Mouse (Mus musculus): ENCODE results near the gene Hmces. TPM values are rescaled to one million over a fixed set of nuclear protein-coding genes. Genes with fewer than 3 reads are reported as not detected.
"Not testable (repeated sequence)": the region's sequence is repeated elsewhere in the genome, so short reads cannot be mapped to it uniquely, and the experiment has no call there.

Gene Hmces
- polyA plus RNA-seq, 1 experiment, result 20.3 TPM

DNA sequence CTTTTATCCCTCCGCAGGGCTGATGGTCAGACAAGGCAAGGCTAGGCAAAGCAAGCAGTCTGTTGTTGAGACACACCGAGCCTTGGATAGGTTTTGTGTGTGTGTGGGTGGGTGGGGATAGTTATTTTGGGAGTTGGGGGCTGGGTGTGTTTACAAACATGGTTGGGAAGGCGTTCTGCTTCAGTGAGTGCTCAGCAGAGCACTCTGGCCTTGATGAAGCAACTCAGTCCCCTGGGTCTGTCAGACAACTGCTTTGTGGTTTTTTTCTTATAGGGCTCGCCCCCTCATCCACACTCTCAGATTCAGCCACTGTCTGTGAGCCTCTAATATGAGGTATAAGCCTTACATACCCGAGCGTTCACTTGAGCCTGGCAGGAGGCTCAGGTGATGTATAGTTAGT, 2.2 kb upstream of the Hmces start:
- WGBS, result 82% methylated on average over 6 of the region's 6 CpGs
- DNase-seq (ENCODE audit: low read depth, low spot score), result no peak

DNA sequence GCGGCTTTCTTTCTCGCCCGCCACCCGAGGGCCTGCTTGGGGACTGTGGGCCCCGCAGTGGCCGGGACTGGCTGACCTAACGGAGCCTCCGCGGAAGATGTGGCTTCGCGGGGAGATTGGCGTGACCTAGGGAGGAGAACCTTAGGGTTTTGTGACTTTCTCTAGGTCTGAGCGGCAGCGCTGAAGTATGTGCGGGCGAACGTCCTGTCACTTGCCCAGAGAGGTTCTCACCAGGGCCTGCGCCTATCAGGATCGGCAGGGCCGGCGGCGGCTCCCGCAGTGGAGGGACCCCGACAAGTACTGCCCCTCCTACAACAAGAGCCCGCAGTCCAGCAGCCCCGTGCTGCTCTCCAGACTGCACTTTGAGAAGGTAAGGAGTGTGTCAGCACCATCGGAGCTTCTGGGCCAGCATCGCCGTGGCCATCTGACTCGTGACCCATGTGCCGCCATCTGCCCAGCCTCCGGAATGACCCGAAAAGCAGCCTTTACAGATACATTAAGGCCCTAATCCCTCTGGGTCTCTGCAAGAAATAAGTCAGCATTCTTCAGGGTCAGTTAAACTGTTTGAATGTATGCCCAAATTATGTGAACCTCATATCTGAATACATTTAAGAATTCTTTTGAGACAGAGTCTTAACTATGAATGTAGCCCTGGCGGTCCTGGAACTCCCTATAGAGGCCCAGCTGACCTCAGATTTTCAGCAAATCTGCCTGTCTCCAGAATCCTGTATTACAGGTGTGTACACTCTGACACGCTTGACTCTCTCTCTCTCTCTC, 779 bp downstream of the Hmces start:
- no peak for DNase-seq (ENCODE audit: low read depth, low spot score)
- WGBS, result 7% methylated on average over 35 of the region's 35 CpGs

DNA sequence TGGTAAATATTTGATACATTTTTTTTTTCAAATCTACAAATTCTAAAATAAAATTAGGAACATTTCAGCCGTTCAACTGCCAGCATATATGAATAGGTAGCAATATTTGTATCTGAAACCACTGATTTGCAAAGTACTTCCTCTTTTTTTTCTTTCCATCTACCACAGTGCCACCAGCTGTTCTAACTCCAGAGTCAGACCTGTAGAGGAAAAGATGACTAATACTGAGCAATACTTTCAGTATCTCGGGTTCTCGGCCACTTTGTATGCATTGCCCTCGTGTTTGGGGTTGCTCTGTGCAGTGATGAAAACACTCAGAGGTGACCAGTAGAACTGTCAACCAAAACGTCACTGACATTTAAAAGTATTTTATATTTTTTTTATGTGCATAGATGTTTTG, 2.2 kb downstream of the Hmces start:
- DNase-seq (ENCODE audit: low read depth, low spot score), result no peak
- 58% methylated on average over 5 of the region's 5 CpGs for WGBS

DNA sequence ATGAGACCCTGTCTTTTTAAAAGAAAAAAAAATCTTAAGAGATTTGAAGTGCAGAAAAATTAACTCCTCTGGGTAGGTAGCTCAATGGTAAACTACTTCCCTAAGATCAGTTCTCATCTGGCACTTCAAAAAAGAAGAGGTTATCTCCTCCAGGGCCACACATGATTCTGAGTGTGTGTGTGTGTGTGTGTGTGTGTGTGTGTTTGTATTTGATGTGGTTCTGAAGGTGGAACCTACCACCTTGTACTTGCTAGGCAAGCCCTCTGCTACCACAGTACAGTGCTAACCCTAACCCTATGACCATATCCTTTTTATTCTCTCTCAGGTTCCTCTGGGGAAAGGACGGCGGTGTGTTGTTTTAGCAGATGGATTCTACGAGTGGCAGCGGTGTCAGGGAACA, 7.5 kb downstream of the Hmces start:
- no peak for DNase-seq (ENCODE audit: low read depth, low spot score)
- WGBS, result 96% methylated on average over 4 of the region's 4 CpGs

DNA sequence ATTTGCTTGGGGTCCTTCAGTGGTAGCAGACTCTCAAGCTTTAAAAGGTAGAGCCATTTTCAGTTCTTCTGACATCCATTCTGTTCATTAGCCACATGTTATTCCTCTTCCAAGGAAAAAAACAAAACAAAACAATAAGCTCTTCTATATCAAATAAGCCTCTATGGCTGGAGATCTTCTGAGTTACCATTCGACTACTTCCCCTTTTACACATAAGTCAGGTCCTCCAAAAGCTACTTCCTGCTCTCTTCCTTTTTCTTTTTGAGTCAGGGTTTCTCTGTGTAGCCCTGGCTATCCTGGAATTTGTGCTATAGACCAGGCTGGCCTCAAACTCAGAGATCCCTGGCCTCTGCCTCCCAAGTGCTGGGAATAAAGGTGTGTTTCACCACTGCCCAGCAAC, 9.9 kb downstream of the Hmces start:
- WGBS, result 85% methylated on average over 1 of the region's 1 CpGs
- no peak for DNase-seq (ENCODE audit: low read depth, low spot score)

DNA sequence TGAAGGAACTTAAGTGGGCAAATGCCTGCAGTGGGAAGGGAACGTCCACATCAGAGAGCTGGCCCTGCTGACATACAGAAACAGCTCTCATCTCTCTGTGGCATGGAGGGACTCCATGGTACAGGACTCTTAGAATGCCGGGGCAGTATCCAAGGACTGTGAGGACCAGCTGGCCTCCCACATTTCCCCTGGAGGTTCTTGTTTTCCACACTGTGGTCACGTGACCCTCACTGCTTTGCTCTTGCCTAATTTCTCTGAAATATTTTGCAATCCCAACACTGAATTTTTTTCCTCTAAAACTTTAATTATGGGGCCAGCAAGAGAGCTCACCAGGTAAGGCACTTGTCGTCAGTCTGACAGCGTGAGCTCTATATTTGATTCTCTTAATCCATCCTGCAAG, 21.3 kb downstream of the Hmces start:
- DNase-seq (ENCODE audit: low read depth, low spot score), result no peak
- 83% methylated on average over 5 of the region's 5 CpGs for WGBS

DNA sequence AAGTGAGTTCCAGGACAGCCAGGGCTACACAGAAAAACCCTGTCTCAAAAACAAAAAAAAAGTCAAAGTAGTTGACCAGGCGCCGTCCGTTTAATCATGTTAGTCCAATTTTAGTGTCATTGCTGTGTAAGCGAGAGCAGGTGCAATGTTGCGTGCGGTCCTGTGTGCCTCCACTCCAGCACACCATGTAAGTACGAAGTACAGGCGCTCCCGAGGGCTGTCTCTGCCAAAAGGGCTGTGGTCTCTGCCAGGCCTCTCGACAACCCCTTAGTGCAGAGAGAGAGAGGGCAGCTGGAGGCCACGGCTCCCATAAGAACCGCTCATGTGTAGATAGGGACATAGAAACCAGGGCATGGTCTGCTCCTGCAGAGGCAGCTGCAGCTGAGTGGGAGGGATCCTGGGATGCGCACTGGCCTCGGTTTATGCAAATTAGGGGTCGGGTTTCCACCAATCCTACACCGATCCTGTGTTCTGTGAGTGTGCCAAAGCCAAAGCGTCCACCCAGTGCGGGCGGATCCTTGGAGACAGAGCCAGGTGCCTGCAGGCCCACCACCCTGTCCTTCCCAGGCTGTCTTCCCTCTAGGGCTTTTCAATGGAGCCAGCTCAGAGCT, 23.5 kb downstream of the Hmces start:
- no peak for DNase-seq (ENCODE audit: low read depth, low spot score)
- WGBS, result 59% methylated on average over 19 of the region's 19 CpGs

DNA sequence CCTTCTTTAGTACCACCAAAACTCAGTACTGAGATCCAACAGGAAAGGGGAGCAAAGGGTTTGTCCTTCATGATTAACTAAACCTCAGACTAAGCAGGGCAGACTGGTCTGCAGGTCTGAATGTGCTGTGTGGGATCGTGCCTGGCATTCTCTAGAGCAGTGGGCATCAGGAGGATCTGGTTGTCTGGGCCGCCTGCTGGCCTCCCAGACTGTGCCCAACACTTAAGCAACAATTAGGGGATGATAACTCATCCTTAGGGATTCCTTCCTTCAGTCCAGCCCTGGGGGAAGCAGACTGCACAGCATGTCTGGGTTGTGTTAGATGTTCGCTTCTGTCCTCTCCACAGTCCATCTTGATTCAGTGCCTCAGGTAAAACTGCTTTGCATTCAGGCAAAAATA, 25.2 kb downstream of the Hmces start:
- 90% methylated on average over 3 of the region's 3 CpGs for WGBS
- no peak for DNase-seq (ENCODE audit: low read depth, low spot score)

DNA sequence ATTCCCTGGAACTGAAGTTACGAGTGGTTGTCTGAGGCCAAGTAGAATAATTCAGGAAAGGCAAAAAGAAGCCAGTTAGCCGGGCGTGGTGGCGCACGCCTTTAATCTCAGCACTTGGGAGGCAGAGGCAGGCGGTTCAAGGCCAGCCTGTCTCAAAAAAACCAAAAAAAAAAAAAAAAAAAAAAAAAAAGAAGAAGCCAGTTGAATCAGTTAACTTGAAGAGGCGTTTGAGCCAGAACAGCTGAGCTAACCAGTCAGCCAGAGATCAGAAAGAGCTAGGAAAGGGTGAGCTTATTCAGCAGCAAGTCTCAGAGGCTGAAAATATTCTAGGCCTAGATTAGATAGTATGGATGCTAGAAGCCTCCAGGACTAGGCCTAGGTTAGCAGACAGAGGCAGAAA, 28.4 kb downstream of the Hmces start:
- 74% methylated on average over 7 of the region's 7 CpGs for WGBS
- no peak for DNase-seq (ENCODE audit: low read depth, low spot score)

DNA sequence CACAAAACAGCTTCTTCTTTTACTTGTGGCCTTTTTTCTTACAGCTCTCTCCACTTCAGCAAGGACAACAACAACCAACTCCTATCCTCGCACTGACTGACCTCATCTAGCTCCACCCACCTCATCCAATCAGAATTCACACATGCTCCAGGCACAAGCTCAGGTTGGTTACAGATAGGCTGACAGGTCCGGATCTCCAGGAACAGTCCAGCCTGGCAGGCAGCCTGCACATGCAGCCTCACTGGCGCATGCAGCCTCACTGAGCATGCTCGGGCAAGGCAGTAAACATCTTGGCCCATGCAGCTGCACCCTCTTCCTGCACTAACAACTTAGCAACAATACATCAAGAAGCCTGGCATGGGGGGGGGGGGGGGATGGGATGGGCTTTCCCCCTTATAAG, 48.7 kb downstream of the Hmces start:
- DNase-seq (ENCODE audit: low read depth, low spot score), result not testable (repeated sequence)
- WGBS, result 49% methylated on average over 4 of the region's 4 CpGs

DNA sequence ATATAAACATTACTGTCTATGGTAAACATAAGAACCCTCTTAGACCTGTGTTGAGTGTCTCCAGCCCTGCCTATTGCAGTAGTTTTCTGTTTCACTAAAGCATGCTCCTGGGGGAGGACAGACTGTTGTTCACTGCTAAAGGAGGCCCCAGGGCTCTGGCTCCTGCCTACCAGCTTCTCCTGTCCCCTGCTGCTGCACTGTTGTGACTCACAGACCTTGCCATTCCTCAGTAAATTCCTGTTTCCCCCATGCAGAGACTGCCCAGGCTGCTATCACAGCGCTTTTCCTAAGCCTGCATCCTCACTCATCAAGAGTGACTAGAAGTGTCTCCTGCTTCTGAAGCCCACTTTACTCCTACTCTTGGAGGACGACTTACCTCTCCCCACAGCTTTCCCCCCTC, 56.3 kb downstream of the Hmces start:
- no peak for DNase-seq (ENCODE audit: low read depth, low spot score)
- 33% methylated on average over 2 of the region's 2 CpGs for WGBS

DNA sequence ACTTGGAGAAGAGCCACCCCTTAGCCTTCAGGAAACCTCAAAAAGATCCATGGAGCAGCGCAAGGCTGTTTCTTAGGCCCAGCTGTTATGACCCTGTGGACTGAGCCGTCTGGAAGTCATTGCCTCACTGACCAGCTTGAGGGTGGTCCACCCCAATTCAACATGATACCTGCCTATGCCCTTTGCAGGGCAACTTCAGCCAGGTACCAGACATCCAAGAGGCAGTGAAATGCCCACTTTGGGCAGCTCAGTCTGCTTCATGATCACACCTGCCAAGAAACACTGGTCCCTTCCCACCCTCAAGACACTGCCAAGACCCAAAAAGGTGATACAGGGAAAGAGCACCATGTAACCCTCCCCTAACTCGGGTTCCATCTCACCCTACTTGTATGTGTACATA, 66.0 kb downstream of the Hmces start:
- no peak for DNase-seq (ENCODE audit: low read depth, low spot score)
- 80% methylated on average over 3 of the region's 3 CpGs for WGBS

DNA sequence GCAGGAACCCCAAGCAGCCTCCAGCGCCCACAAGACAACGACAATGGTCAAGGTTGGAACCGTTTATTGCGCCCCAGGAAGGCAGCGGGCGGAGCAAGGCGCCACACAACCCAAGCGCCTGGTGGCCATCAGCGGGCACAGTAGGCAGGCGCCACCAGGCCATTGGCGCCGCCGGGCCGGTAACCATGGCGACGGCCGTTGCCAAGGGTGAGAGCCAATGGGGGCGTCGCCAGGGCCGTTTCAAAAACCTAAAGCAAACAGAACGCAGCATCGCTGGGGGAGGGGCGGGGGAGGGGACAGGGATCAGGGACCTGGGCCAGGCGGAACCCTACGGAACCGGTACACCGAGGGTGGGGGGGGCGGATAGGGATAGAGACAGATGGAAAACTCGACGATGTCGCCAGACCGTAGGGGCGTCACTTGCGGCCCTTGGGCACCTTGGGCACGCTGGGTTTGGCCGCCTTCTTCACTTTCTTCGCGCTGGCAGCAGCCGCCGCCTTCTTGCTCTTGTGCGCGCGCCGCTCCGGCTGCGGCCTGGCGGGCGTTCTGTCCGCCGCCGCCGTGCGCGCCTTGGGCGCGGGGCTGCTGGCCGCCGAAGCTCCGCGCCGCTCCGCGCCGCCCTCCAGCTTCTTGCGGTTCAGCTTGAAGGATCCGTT, 66.8 kb downstream of the Hmces start:
- under 1% methylated on average over 66 of the region's 66 CpGs for WGBS
- no peak for DNase-seq (ENCODE audit: low read depth, low spot score)

DNA sequence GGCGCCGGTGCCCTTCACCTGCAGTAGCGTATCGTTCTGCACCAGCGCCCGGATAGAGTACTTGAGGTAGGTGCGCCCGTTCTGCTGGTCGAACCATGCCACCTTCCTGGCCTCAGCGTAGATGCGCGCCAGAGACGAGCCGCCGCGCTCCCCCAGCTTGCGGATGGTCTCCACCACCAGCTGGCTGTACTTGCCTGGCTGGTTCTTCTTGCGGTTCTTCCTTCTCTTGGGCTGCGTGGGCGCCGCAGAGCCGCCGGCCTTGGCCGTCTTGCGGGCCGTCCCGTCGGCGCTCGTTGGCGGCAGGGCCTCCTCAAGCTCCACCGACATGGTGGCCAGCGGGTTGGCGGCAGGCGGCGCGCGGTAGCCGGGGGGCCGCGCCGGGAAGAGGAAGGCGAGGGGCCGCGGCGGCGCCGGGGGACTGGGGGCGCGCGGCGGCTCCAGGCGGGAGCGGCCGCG, 67.3 kb downstream of the Hmces start:
- no peak for DNase-seq (ENCODE audit: low read depth, low spot score)
- WGBS, result under 1% methylated on average over 56 of the region's 56 CpGs

DNA sequence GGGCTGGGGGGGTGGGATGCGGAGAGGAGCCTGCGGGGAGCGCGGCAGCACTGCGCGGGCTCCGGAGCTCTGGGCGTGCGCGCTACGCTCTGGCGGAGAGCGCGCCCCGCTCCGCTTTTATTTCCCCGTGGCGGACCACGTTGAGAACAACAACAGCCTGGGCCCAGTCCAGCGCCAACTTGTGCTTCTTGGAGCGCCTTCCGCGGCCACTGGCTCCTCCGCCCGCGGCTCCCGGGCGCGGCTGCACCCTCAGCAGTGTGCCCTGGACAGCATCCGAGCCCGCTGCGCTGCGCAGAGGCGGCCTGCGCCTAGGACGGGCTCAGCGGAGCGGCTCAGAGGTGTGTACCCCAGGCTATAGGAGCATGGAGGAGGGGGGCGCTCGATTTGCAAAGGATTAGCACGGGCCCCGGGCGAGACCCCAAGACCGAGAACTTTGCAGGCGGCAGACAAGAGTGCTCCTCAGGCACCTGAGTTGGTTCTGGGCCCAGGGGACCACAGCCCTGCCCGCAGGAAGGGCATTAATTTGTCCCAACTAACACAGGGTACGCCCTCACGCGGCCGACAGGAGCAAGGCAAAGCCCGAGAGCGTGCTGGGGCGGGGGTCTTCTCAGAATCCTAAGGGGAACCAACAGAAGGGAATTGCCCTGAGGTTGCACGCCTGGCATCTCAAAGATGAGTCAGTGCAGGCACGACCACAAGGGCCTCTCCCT, 68.0 kb downstream of the Hmces start, which contains the start of gene H1fx:
H1fx (minus strand) TSS at position 91 of the 710 bp plus-strand sequence.
- WGBS, result 2% methylated on average over 55 of the region's 55 CpGs

DNA sequence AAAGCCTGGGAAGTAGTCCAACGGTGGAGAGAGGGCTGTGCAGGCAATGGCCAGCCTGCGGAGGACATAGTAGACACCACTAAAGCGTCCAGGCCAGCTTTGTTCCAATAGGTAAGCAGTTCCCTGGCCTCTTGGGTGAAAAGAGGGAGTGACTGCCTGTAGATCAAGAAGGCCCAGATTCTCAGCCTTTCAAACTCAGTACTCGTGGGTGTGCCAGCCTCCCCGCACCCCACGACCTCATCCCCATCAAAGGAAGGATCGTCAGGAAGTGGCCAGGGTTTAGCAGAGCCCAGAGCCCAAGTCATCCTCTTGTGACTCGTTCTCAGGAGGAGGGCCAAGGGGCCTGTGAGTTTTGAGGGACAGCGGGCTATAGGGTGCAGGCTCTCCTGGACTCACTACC, 68.8 kb downstream of the Hmces start:
- no peak for DNase-seq (ENCODE audit: low read depth, low spot score)
- WGBS, result 65% methylated on average over 9 of the region's 9 CpGs

More for the DNA sequence above, 68.0 kb downstream of the Hmces start, which contains the start of gene H1fx:
- no peak for DNase-seq (ENCODE audit: low read depth, low spot score)
